Mouse (Mus musculus): ENCODE data around the gene Rbms1.

Rbms1 gene

GRCm38 (mm10) chr2:60712483-60712882 is 250.5 kb downstream of the Rbms1 start:
- DNase-seq (ENCODE audit: low read depth) = no peak

- DNase-seq (ENCODE audit: low read depth) = no peak
These were observed 251.7 kb downstream of the Rbms1 start for GRCm38 (mm10) chr2:60711098-60711880.

- no peak for DNase-seq (ENCODE audit: low read depth)
These were observed 252.7 kb downstream of the Rbms1 start for GRCm38 (mm10) chr2:60710317-60710716.

- DNase-seq (ENCODE audit: low read depth) = no peak
These were observed 254.3 kb downstream of the Rbms1 start for GRCm38 (mm10) chr2:60708671-60709070.

- DNase-seq (ENCODE audit: low read depth) = no peak
These were observed 256.1 kb downstream of the Rbms1 start for GRCm38 (mm10) chr2:60706866-60707265.

- no peak for DNase-seq (ENCODE audit: low read depth)
These were observed 257.6 kb downstream of the Rbms1 start for GRCm38 (mm10) chr2:60705426-60705825.

GRCm38 (mm10) chr2:60703315-60703714 is 259.7 kb downstream of the Rbms1 start:
- peak; percentile 61 for DNase-seq (ENCODE audit: low read depth)

GRCm38 (mm10) chr2:60700956-60701355 is 262.0 kb downstream of the Rbms1 start:
- no peak for DNase-seq (ENCODE audit: low read depth)

All from NIH3T3 (cell line).